Mouse (Mus musculus): ENCODE results near the gene Alx1. TPM values are rescaled to one million over a fixed set of nuclear protein-coding genes. Genes with fewer than 3 reads are reported as not detected.

The Alx1 gene
- not detected for polyA plus RNA-seq (2015; fragmentation: Illumina TruSeq; extraction: RNeasy Lipid Tissue Mini Kit (QIAGEN cat#74804); ENCODE audit: insufficient read depth, low read depth, low replicate concordance)

GRCm38 (mm10) chr10:103029730-103030490 is at the start of gene Alx1:
Gene Alx1 (minus strand): TSS chr10:103030215.

Other genes starting within 250 kb of the Alx1 start
- gene Lrriq1, start 206.1 kb upstream of the Alx1 start, polyA plus RNA-seq (2015; fragmentation: Illumina TruSeq; extraction: RNeasy Lipid Tissue Mini Kit (QIAGEN cat#74804); ENCODE audit: insufficient read depth, low read depth, low replicate concordance) = not detected